Mouse (Mus musculus) heart, embryonic 11.5 days (tissue): ENCODE results near the gene Thy1. TPM values are rescaled to one million over a fixed set of nuclear protein-coding genes. Genes with fewer than 3 reads are reported as not detected.
A peak's percentile ranks its signal among the peaks of the same experiment; 100 is the strongest.

Experiments
- ATAC-seq: fragments of 200-750 bp; cut with Nextera tagmentation; replicated peaks from 2 replicates; pipeline ENCODE4 v1.8.0; 2017; ENCODE audit warnings: moderate library complexity; ENCODE audit not compliant: insufficient number of reproducible peaks, low FRiP score, low TSS enrichment
- H3K27ac ChIP-seq: fragments of 300-500 bp; sonication (generic); 2 replicates; pipeline ENCODE4 v1.5.1; 2014; ENCODE audit warnings: mild to moderate bottlenecking, low read depth, low read length
- H3K27me3 ChIP-seq: fragments of 300-500 bp; sonication (generic); 2 replicates; pipeline ENCODE4 v1.6.1; 2014; ENCODE audit warnings: mild to moderate bottlenecking, low read length, mixed read lengths; ENCODE audit not compliant: control insufficient read depth, insufficient read depth
- H3K36me3 ChIP-seq: fragments of 300-500 bp; sonication (generic); 2 replicates; pipeline ENCODE4 v1.6.1; 2014; ENCODE audit warnings: mild to moderate bottlenecking, low read length, moderate library complexity, mixed read lengths; ENCODE audit not compliant: control insufficient read depth, insufficient read depth
- H3K4me1 ChIP-seq: fragments of 300-500 bp; sonication (generic); 2 replicates; pipeline ENCODE4 v1.6.1; 2014; ENCODE audit warnings: low read length; ENCODE audit not compliant: control insufficient read depth, insufficient read depth
- H3K4me2 ChIP-seq: fragments of 300-500 bp; sonication (generic); 2 replicates; pipeline ENCODE4 v1.6.1; 2014; ENCODE audit warnings: mild to moderate bottlenecking, moderate library complexity
- H3K4me3 ChIP-seq: fragments of 300-500 bp; sonication (generic); 2 replicates; pipeline ENCODE4 v1.5.1; 2014; ENCODE audit warnings: low read depth, low read length
- H3K9ac ChIP-seq: fragments of 300-500 bp; sonication (generic); 2 replicates; pipeline ENCODE4 v1.6.1; 2014; ENCODE audit warnings: mild to moderate bottlenecking, low read depth, low read length, moderate library complexity
- H3K9me3 ChIP-seq: fragments of 300-500 bp; sonication (generic); replicated peaks from 2 replicates; pipeline ENCODE4 v1.6.1; 2016; ENCODE audit warnings: low read length; ENCODE audit not compliant: control insufficient read depth
- WGBS: fragments of 180-500 bp; shearing (Covaris S2); extraction: QIAGEN DNeasy Blood & Tissue Kit; methylation state at CpG from one replicate; pipeline ENCODE4 v1.1.7; 2014; ENCODE audit not compliant: insufficient replicate concordance; 5-methylcytosine and 5-hydroxymethylcytosine counted together
- polyA plus RNA-seq: library from polyadenylated mRNA; unstranded; fragments of >200 nt; fragmentation: Nextera tagmentation; extraction: Ambion mirVana; gene quantifications from 2 replicates; pipeline ENCODE4 v1.2.1, GENCODE M21; 2014

Thy1 gene
- polyA plus RNA-seq = 0.86 and 0.90 TPM in 2 replicates

DNA sequence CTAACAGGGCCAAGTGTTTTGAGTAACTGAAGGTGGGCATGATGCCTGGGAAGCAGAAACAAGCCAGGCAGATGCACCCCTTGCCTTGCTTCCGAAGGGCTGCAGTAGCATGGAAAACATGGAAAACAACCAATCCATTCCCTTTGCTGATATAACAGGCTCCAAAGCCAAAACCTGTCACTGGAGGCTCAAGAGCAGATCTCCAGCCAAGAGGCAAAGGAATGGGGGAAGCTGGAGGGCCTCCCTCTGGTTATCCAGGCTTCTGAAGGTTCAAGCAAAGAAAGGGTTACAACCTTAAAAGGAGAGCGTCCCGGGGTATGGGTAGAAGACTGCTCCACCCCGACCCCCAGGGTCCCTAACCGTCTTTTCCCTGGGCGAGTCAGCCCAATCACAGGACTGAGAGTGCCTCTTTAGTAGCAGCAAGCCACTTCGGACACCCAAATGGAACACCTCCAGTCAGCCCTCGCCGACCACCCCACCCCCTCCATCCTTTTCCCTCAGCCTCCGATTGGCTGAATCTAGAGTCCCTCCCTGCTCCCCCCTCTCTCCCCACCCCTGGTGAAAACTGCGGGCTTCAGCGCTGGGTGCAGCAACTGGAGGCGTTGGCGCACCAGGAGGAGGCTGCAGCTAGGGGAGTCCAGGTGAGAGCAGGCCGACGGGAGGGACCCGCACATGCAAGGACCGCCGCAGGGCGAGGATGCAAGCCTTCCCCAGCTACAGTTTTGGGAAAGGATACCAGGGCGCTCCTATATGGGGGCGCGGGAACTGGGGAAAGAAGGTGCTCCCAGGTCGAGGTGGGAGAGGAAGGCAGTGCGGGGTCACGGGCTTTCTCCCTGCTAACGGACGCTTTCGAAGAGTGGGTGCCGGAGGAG, at the start of gene Thy1:
Gene Thy1, plus strand, starts transcription at position 549 of the 872 bp plus-strand sequence.
- peak within 1 kb of the TSS; percentile 37 for H3K4me3 ChIP-seq
- peak within 1 kb of the TSS; percentile 22; the same call in 1 of the 2 replicates for H3K9ac ChIP-seq
- peaks cover 56% of the 10 kb centered on the region for H3K27me3 ChIP-seq
- peaks cover 8% of the 10 kb centered on the region for H3K4me1 ChIP-seq
- no peaks in the 10 kb centered on the region for H3K36me3 ChIP-seq
- peak within 1 kb of the TSS; percentile 70 for H3K4me2 ChIP-seq
- no peaks in the 10 kb centered on the region for H3K9me3 ChIP-seq
- under 1% methylated on average over 30 of the region's 30 CpGs for WGBS
- H3K27ac ChIP-seq = no peak within 1 kb of the TSS
- ATAC-seq = no peak; the same call in 1 of the 2 replicates

DNA sequence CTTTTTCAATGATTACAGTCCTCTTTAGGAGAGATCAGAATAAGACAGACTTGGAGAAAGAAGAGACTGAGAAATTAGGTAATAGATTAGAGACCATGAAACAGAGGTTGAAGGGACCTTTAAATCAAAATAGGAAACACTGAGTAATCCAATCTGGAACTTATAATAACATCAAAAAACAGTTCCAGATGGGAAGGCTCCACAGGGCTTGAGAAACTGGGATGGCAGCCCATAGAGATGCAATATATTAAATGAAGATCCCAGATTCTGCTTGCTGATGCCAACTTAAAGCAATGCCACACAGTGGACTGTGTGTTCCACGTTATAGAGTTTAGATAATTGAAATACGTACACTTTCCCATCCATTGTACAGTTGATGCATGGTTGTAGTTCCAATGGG, 45.5 kb upstream of the Thy1 start:
- Histone ChIP-seq H3K4me3 (no peak overlapping the region), H3K9me3 (no peaks in the 10 kb centered on the region), H3K27me3 (no peaks in the 10 kb centered on the region), H3K4me1 (peaks cover 9% of the 10 kb centered on the region), H3K27ac (no peak overlapping the region), H3K9ac (no peak overlapping the region), H3K4me2 (no peak overlapping the region), H3K36me3 (no peaks in the 10 kb centered on the region)
- ATAC-seq = no peak
- 69% methylated on average over 2 of the region's 2 CpGs for WGBS

DNA sequence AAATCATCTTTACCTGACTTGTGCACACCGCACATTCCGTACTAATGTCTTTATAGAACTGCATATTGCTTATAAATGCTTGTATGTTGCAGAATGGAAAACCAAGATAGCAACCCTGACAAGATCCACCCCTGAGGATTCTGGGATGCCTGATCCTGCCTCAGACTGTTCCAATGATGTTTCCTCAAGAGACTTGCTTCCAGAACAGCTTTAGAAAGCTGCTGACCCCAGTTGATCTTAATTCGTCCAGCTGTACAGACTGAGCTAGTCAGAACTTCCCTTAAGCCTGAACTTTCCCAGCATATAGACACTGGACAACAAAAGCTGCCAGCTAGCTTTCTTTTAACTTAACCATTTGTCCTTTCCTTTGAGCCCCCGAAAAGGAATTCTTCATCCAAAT, 44.3 kb upstream of the Thy1 start:
- Histone ChIP-seq H3K9me3 (no peaks in the 10 kb centered on the region), H3K36me3 (no peaks in the 10 kb centered on the region), H3K27ac (no peak overlapping the region), H3K9ac (no peak overlapping the region), H3K4me2 (no peak overlapping the region), H3K27me3 (no peaks in the 10 kb centered on the region), H3K4me3 (no peak overlapping the region), H3K4me1 (peaks cover 4% of the 10 kb centered on the region)
- 73% methylated on average over 4 of the region's 4 CpGs for WGBS
- ATAC-seq = no peak

DNA sequence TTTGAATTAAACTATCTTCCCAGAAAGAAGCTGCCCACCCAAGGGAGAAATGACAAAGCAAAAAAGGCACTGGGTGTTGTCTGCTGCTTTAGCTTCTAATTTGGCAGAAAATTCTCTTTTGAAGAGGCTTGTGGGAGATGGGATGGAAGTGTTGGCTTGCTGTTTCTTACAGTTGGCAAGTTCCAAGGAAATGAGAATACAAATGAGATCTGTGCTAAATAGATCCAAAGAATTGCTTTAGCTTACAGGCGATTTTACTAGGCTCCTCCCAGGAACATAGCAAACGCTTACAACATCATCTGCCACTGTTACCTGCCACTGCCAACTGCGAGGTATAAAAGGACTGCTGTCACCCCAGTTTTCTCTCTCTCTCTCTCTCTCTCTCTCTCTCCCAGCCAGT, 38.8 kb upstream of the Thy1 start:
- Histone ChIP-seq H3K27ac (no peak overlapping the region), H3K9me3 (no peaks in the 10 kb centered on the region), H3K27me3 (no peaks in the 10 kb centered on the region), H3K4me2 (no peak overlapping the region), H3K36me3 (no peaks in the 10 kb centered on the region), H3K4me1 (no peaks in the 10 kb centered on the region), H3K4me3 (no peak overlapping the region), H3K9ac (no peak overlapping the region)
- ATAC-seq = no peak
- 62% methylated on average over 3 of the region's 3 CpGs for WGBS

DNA sequence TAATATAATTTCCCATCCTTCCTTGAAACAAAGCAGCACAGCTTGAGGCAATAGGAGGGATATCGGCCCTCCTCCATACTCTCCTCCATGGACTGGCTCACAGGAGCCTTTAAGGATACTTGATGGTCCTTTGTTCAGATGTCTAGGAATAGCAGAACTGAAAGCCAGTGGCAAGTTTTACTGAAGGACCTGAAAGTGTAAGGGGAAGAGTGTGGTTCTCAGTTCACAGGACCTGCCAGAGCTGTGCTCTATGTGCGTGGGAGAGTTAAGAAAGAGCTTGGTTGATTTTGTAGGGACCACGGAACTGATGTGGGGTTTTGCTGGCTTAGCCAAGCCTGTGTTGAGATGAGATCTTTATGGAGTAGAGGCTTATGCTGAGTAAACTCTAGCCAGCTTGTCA, 37.9 kb upstream of the Thy1 start:
- Histone ChIP-seq H3K4me2 (no peak overlapping the region), H3K36me3 (no peaks in the 10 kb centered on the region), H3K9ac (no peak overlapping the region), H3K4me1 (no peaks in the 10 kb centered on the region), H3K4me3 (no peak overlapping the region), H3K27me3 (no peaks in the 10 kb centered on the region), H3K9me3 (no peaks in the 10 kb centered on the region), H3K27ac (no peak overlapping the region)
- 74% methylated on average over 3 of the region's 3 CpGs for WGBS
- ATAC-seq = no peak

DNA sequence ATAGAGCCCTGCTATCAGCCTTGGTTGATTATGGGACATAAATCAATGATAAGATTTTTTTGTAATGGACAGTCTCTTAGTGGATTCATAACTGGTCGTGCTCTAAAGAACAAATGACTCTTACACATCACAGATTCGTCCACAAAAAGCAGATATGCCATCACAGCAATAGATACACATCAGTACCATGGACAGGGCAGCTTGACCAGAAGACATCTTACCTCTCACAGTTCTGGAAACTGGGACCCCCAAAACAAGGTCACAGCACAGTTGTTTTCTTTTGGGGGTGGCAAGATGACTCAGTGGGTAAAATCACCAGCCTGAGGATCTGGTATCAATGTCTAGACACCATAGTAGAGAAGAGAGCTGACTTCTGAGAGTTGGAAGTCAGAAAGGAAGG, 35.9 kb upstream of the Thy1 start:
- no peaks in the 10 kb centered on the region for H3K27me3 ChIP-seq
- ATAC-seq = no peak

DNA sequence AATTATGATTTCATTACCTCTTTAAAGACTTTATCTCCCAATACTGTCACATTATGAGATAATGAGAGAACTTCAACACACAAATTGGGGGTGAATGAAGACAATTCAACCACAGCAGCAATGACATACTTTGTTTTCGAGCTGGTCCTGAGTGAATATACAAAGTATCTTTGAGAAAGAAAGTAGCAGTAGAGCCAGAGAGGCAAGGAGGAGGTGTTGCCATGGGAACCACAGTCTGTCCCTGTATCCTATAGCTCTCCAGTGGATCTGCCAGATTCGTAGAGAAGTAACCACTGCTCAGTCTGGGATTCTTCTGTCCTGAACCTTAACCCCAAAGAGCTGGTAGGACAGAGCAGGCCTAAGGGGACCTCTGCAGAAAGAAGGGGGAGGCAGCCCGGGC, 35.2 kb upstream of the Thy1 start:
- Histone ChIP-seq H3K27me3 (no peaks in the 10 kb centered on the region), H3K4me2 (no peak overlapping the region), H3K9ac (no peak overlapping the region), H3K36me3 (no peaks in the 10 kb centered on the region), H3K4me3 (no peak overlapping the region), H3K27ac (no peak overlapping the region), H3K4me1 (no peaks in the 10 kb centered on the region), H3K9me3 (no peaks in the 10 kb centered on the region)
- ATAC-seq = no peak
- WGBS = 73% methylated on average over 3 of the region's 3 CpGs

More for the DNA sequence above, 35.9 kb upstream of the Thy1 start:
- no peaks in the 10 kb centered on the region for H3K4me1 ChIP-seq
- no peaks in the 10 kb centered on the region for H3K36me3 ChIP-seq
- H3K9ac ChIP-seq = no peak overlapping the region
- H3K4me3 ChIP-seq = no peak overlapping the region
- no peak overlapping the region for H3K27ac ChIP-seq
- WGBS = 49% methylated on average over 2 of the region's 2 CpGs
- no peak overlapping the region for H3K4me2 ChIP-seq
- no peaks in the 10 kb centered on the region for H3K9me3 ChIP-seq

DNA sequence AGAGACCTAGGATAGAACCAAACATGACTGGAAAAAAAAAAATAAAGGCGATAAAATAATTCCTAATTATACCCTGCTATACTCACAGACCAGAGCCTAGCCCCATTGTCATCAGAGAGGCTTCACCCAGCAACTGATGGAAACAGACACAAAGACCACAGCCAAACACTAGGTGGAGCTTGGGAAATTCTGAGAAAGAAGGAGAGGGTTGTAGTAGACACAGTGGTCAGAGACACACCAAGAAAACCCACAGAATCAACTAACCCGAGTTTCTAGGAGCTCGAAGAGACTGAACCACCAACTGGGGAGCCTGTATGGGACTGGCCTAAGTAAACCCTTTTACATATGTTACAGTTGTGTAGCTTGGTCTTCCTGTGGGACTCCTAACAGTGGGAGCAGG, 32.3 kb upstream of the Thy1 start:
- H3K9me3 ChIP-seq = no peaks in the 10 kb centered on the region
- no peak overlapping the region for H3K4me2 ChIP-seq
- H3K27ac ChIP-seq = no peak overlapping the region
- no peaks in the 10 kb centered on the region for H3K36me3 ChIP-seq
- ATAC-seq = no peak
- no peak overlapping the region for H3K4me3 ChIP-seq
- H3K27me3 ChIP-seq = no peaks in the 10 kb centered on the region
- H3K4me1 ChIP-seq = no peaks in the 10 kb centered on the region
- 83% methylated on average over 3 of the region's 3 CpGs for WGBS
- no peak overlapping the region for H3K9ac ChIP-seq

DNA sequence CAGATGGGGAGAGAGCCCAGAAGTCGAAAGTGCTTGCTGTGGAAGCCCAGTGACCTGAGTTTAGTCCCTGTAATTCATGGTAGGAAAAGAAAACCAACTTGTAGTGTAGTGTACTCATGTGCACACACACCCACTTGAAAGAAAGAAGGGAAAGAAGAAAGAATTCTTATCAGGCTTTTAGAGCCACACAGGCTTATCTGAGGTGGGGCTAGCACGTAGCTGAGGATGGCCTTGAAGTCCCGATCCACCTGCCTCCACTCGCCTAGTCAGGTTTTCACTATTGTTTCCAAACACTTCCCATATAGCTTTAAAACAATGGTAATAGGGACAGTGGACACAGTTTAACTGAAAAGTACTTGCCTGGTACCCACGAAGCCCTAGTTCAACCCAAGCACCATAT, 31.5 kb upstream of the Thy1 start:
- 60% methylated on average over 5 of the region's 5 CpGs for WGBS
- no peaks in the 10 kb centered on the region for H3K36me3 ChIP-seq

More for the DNA sequence above, 31.5 kb upstream of the Thy1 start:
- Histone ChIP-seq H3K4me2 (no peak overlapping the region), H3K9me3 (no peaks in the 10 kb centered on the region), H3K27me3 (no peaks in the 10 kb centered on the region), H3K4me3 (no peak overlapping the region), H3K27ac (no peak overlapping the region), H3K4me1 (no peaks in the 10 kb centered on the region), H3K9ac (no peak overlapping the region)
- no peak for ATAC-seq
